Mouse (Mus musculus) embryo, embryonic 10.5 days (tissue): ENCODE measurements at regions not wholly inside any gene's neighbourhood (a gene's known extent, or its start where the extent isn't known, plus 50 kb on each side); places are given as distances from the start of the nearest gene placed in this dataset.

ENCODE experiments used
- DNase-seq: peaks from one replicate; pipeline ENCODE4 v3.0.0-alpha.2; 2015; ENCODE audit warnings: low spot score

DNA sequence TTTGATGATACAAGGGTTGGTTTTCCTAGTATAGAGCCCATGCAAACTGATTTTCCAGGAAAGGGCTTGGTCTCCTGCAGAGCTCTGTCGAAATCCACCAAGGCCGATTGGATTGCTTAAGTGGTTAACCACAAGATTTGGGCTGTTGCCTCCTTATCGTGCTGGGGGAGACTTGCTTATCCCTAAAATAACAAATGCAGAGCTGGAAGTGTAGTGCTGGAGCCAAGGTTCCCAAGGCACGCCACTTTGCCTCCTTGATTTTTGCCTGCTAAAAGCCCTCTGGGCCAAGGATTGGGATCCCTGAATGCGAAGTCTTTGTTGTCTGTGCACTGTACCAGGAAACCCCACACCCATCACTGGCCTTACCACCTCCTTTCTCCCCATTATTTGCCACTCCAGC lies 52.8 kb upstream of the Tmem178 start:
- no peak for DNase-seq

DNA sequence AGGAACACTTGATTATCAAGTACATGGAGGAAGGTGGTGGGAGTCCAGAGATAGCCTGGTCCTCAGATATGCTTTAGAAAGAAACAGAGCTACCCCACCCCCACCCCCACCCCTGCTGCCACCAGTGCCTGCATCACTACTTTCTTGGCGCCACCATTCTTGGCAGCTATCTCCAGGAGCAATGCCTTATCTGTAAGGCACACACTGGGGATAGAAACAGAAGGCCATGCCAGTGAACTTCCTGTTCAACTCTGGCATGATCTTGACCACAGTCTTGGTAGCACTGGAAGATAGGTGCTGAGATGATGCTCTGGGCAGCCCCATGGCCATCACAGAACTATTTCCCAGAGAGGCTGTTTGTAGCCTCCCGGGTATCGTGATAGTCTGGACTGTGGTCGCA lies 55.3 kb upstream of the Tmem178 start:
- no peak for DNase-seq

DNA sequence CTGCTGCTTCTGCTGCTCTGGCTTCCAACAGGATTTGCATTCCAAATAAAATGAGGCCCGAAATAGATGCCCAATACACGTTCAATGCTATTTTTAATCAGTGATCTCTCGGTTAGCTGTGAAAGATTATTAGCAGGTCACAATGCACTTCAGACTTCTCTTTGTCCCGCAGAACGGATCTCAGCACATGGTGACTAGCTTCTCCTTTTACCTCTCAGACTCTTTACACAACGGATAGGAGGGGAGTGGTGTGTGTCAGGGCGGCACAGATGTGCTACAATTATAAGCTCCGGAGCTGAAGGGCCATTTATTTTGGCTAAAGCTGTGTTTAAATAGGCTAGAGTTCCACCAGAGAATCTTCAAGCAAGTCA lies 56.7 kb upstream of the Tmem178 start:
- DNase-seq: peak; percentile 42

DNA sequence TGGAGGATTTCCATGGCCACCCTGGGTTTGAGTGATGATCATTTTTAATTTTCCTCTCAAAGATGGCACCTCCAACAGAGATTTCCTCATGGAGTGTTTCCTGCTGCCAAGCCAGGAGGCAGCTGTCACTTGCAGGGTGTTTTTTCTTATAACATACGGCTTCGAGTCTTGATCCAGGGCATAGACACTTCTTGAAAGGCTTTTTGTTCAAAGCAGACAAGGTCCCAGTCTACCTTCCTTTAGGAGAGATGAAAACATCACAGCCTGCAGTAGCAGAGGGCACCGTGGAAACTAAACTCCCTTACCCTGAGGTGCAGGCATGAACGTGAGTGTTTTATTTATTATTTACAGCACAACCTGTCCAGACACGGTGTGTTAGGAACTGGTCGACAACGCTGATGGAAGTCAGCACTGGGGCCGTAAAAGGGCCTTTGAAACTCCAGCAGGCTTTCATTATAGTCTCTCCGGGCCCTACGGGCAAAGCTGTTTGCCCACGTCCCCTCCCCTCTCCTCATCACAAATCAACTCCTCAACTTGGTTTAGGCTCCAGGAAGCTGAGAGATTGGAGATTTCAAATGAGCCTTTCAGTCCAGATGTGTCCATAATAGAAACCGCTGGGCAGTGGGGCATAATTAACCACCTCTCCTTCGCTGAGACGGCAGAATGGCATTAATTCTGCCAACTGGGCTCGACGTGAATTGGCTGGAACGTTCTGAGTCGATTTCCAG lies 57.2 kb upstream of the Tmem178 start:
- peak; percentile 71 for DNase-seq

DNA sequence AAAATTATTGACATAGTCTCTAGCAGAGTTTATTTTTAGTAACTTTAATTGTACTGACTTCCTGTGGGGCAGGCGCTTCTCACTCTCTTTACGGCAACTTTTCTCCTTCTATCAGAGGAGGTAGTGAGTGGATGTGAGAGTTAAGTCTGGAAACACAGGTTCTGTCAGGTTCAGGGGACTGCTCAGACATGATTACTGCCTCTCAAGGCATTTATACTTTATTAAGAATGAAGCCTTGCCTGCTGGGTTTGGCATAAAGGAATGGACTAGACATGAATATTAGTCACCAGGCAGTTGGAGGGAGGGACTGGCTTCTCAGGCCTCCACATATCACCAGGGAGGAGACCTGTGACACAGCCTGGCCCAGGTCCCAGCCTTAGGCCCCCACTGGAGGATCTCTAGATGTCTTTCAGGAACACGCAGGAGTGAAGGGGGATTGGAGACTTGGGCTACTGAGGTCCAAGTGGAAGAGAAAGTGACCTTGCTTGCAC lies 58.2 kb upstream of the Tmem178 start:
- no peak for DNase-seq

DNA sequence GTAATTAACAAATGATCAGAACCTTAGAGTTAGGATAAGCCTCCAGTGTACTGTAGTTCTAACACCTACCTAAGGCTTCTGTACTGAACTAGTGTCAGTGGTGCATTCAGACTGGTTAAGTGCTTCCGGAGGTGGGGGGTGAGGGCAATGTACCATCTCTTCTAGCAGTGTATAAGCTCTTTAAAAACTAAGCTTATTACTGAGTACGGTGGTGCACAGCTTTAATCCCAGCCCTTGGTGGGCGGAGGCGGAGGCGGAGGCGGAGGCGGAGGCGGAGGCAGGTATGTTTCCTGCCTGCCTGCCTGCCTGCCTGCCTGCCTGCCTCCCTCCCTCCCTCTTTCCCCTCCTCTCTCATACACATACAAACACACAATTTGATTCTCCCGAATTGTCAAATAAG lies 58.7 kb upstream of the Tmem178 start:
- no peak for DNase-seq

DNA sequence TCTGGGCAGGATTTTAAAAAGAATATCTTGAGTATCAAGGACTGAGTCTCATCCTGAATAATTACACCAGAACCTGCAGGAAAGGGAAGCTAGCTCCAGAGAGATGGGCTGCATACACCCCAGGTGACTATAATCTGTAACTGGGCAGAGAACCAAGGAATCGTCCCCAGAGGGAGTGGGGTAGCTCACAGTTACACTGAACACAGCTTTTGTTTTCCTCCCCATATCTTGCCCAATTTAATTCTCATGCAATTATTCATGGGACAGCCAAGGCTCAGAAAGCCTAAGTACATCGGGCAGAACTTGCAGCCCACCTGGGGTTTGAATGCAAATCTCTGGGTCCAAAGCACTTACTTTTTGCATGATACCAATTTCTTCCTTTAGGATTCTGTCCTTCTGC lies 59.5 kb upstream of the Tmem178 start:
- DNase-seq: no peak

DNA sequence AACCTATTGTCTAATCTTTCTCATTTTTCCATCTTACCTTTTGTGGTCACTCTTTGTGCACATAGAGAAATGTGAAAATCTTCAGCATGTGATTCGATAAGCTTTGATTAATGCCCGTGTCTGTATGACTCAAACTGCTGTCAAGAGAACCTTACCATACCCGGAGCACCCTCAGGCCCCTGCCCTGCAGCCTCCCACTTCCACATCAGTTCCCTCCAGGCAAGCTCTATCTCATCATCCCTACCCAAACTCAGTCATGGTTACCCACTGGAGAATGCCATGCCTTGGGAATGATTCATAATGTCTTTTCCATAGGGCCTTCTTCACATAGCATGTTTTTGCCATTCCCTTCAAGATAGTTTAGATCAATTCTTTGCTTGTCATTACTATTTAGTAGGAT lies 62.0 kb upstream of the Tmem178 start:
- DNase-seq: no peak

DNA sequence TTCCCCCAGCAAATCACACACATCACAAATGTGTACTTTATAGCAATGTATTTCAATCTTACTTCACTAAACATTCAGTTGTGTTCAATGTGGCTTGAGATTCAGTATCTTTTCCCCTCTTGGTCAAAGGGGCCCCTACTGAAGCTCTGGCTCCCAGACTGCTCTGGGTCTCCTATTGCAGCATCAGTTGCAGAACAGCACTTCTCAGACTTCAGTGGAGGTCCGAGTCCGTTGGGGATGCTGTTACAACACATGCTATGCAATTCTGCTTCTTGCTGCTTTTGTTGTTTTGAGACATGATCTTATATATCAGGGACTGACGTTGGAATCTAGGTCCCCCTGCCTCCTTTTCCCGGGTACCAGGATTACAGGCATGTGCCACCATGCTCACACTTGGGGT lies 64.1 kb upstream of the Tmem178 start:
- DNase-seq: no peak

DNA sequence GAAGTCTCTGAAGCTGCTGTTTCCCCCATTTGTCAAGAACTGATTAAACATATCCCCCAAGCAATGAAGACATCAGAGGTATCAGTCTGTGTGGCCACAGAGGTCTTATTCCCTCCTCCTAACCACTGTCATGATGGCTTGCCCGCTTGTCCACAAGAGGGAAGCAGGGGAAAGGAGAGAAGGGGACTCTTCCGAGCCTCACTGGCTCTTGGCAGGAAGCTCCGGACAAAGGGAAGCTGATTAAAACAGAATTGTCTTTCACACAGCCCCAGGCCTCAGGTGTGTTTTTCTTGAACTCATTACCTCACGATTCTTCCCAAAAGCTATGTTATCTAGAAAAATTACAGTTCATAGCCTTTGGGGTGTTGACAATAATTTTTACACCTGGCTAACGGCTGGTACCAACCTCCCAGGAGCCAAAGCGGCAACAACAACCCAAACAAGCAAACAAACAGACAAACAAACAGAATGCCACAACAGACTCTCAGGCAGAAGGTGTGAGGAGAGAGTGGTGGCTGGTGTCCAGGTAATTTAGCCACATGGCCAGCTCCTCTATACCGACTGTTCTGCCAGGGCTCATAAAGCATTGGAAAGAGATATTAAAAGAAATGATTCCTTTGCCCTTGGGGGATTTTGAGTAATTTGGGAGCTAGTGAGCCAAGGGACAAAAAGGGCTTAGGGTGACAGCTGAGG lies 68.9 kb upstream of the Tmem178 start:
- peak; percentile 18 for DNase-seq

DNA sequence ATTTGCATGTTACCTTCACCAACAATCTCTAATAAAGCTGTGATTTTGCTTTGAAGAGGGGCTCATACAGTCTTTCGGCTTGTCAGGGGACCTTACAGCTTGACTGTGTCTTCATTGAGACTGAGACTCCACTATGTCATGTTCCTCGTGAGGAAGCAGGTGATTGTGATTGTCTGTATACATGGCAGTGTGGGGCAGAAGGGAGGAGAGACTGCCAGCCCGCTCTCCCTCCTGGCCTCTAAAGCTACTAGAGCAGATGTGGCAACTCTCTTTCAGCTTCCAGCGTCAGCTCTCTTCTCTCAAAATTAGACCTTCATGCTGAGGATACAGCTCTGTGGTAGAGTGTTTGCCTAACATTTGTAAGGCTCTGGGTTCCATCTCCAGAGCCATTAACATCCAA lies 73.5 kb upstream of the Tmem178 start:
- no peak for DNase-seq

DNA sequence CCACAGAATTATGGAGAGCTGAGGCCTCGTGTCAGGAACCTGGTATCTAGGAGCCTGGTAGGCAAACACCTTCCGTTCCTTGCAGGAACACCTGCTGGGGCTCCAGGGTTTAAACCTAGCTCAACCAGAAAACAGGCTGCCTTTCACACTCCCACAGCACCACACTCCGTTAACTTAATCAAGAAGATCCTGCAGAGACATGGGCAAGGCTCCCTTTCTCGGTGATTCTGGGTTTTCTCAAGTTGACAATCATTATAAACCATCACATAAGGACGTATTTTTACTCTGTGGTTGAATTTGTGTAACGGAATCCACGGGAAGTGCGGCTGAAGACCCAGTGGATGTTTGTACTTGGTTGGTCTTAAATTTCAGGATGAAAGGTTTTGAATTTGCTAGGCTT lies 82.1 kb upstream of the Tmem178 start:
- no peak for DNase-seq

DNA sequence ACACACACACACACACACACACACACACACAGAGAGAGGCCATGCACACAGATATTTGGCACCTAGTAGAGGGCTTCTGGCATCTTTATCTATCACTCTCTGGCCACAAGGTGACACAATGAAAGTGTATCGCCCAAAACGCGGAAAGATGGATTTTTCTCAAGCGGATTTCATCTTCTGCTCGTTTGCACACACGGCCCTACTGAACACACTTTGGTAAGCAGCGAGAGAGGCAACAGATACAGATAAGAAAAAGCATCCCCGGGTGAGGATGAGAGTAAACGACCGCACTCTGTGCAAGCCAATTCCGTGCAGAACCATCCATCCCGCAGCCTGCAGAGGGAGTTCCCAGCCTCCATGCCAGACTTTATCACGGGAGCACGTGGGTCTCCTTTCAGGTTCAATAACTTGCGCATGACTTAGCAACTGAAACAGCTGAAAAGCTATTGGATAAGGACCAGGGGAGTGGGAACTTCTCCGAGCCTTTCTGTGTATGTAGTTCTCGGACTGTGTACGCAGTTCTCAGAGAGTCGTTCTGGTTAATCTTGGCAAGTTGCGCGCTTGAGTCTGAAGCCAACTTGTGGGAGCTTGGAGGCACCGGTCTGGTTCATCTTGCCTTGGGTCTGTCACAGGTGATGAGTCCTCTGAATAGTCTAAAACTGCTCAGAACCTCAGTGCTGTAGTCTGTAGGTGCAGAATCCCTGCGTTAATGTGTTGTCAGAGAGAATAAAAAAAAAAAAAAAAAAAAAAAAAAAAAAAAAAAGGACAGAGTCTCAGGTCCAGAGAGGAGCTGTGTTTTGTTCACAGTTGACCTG lies 97.2 kb upstream of the Tmem178 start:
- DNase-seq: peak; percentile 35

DNA sequence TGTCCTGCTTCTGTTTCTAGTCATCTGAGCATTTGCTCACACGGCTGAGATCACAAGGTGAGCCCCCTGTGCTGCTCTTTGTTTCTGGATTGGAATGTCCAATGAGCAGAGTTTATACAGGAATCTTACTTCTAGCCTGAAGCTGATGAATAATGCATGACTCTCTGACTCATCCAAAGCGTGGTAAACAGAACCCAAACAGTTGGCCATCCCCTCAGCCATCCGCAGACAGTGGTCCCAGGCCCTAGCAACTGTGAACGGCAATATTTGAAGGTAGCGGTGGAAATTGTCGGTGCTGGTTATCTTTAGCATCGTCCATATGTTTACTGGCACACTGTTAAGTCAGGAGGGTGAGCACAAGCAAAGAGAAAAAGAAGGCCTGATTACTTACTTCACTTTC lies 99.1 kb upstream of the Tmem178 start:
- no peak for DNase-seq

DNA sequence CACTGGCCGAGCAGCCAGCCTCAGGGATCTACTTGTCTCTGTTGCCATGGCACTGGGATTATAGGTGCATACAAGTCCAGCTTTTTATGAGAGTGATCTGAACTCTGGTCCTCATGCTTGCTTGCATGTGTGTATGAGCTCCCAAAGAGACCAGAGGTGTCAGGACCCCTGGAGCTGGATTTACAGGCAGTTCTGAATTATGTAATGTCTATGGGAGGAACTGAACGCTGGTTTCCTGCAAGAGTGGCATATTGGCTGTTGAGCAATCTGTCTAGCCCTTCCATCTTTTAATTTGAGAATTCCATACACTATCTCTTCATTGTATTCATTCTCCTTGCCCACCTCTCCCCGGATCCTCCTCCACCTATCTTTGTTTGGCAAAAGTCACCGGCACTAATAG lies 102.5 kb upstream of the Tmem178 start:
- DNase-seq: no peak

DNA sequence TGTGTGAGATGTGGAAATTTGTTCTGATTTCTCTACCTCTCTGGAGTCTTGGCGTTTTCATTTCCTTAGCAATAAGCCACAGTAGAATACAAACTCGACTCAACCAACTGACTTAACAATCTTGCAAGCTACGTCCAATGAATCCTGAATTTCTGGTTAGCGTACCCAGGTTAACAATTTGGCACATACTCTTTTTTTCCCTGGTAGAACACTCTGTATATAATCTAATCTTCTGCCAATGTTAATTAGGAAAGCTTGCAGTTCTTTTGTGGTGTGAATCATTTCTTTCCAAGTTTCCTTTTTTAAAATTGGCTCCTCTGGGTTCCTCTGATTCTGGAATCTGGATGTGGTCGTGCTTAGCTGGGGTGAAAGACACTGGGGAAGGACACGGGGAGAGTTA lies 103.5 kb upstream of the Tmem178 start:
- DNase-seq: no peak

DNA sequence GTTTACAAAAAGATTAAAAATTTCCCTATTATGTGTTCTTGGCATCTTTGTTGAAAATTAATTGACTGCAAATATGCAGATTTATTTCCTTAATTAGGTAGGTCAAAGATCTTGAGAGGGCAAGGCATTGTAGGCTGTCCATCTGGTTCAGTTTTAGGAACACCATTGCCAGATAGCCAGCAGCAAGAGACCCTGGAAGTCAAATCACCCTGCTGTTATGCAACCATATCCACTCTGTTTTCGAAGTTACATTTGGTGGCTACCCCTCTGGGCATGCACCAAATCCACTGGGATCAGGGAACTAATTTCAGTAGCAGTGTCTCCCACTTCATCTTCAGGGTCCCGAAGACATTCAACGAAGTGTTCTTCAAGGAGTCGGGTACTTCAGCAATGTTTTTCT lies 104.0 kb upstream of the Tmem178 start:
- DNase-seq: no peak

DNA sequence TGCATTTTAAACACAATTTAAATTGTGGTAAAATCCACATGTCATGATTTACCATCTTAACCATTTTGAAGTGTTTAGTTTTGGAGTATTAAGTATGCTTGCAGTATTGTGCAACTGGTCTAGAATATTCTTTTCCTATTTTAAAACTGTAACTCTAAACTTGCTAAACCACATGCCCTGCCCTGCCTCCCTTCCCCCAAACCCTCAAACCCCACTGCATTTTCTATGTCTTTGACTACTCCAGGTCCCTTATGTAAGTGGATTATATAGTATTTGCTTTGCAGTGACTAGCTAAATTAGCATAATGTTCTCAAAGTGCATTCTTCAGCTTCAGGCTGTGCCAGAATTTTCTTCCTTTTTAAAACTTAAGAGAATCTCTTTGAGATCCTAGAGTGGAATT lies 106.4 kb upstream of the Map4k3 start:
- DNase-seq: no peak

DNA sequence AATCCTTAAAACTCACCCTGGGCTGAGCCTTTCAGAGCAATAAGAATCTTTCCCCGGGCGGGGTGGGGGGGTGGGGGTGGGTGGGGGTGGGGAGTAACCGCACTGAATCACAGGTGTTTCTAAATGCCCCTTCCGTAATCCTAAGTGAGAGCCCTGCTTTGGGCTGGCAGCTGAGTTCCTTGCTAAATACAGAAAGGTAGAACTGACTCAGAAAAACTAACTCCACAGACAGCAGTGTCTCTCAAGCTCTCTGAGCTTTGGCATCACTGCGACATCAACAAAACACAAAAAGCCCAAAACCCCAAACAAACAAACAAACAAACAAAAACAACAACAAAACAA lies 105.9 kb upstream of the Map4k3 start:
- DNase-seq: no peak

DNA sequence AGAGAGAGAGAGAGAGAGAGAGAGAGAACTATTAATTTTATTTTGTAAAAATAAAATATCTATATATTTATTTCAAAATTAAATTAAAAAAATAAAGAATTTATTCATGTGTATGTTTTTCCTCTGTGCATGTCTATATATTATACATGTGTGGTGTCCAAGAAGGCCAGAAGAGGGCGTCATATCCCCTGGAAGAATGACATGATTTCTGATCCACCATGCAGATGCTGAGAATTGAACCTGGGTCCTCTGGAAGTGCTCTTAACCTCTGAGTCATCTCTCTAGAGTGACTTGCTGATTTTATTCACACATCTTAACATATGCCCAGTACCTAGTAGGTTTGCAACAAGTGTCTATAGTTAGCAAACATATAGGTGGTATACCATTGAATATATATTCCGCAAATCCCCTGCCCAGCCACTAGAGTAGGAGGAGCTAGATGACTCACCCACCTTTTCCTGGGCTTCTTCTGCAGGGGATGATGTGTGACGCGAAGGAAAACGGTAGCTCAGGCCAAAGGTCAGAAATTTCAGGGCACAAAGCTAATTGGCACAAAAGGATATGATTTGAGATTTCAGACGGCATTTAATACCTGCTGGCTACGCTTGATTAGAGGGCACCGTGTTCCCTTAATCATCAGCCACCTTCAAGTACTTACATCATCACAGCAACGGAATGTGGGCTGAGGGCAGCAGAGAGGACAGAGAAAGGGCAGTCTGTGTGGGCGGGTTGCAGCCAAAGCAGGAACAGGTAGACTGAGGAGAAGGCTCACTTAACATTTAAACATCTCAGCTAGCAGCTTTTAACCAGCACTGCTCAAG lies 105.3 kb upstream of the Map4k3 start:
- no peak for DNase-seq

DNA sequence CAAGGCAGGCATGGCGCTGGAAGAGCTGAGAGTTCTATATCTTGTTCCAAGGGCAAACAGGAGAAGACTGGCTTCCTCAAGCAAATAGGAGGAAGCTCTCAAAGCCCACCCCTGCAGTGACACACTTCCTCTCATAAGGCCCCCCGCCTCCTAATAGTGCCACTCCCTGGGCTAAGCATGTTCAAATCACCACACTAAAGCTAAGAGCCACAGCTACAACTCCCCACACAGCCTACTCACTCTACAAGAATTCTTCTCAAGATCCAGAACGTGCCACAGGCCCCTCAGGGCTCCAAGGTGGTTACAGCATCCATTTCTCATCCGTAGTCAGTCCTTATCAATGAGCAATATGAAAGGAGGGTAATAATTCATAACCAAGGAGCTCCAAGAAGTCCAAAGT lies 103.4 kb upstream of the Map4k3 start:
- DNase-seq: no peak

DNA sequence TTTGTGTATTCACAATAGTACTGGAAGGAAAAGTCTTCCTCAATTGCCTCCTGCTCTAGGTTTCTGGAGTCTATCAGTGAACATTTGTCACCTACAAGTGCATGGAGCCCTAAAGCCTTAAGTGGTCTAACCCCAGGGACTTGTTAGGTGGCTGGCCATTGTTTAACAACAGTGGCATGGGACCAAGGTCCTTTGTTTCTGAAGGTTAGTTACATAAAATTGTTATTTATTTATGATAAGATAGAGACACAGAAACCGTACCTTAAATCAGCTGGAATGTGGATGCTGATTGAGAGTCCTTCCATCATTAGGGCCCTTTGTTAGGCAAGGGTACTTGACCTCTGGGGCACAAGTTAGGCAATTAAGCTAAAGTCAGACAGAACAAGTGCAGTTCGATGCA lies 99.6 kb upstream of the Map4k3 start:
- no peak for DNase-seq
